Mouse (Mus musculus) CD8-positive naive resting alpha-beta T cell, adult 57 days (primary cell): ENCODE data around the gene Gm14548. TPM values are rescaled to one million over a fixed set of nuclear protein-coding genes. Genes with fewer than 3 reads are reported as not detected.

Experiments used
- total RNA-seq: library from RNA; stranded (reverse); gene quantifications from one replicate; pipeline ENCODE4 v1.2.4, GENCODE M21; 2023

Gene Gm14548
- total RNA-seq = 0.24 TPM

DNA sequence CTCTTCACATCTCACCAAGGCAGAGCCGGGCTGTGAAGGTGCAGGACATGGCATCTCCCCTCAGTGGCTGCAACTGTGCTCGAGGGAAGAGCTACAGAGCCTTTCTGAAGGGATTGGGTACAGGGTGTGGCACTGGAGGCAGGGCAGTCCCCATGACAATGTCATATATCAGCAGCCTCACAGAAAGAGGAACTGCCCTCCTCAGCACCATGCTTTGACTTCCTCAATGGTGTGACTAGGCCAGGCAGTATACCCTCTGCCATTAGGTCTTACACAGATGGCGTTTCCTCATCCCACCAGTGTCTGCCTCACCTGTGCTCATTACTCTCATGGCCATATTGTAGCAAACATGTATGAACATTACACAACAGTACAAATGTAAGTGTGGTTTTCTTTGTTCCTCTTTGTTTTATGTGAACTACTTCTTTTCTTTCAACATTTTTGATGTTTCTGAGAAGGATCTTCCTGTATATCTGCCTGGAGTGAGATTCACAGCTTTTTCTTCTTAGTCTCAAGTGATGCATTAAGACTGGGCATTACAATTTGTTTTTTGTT lies at the start of gene Gm14548:
TSS of gene Gm14548 (minus strand) at position 85 of the 555 bp plus-strand sequence.

DNA sequence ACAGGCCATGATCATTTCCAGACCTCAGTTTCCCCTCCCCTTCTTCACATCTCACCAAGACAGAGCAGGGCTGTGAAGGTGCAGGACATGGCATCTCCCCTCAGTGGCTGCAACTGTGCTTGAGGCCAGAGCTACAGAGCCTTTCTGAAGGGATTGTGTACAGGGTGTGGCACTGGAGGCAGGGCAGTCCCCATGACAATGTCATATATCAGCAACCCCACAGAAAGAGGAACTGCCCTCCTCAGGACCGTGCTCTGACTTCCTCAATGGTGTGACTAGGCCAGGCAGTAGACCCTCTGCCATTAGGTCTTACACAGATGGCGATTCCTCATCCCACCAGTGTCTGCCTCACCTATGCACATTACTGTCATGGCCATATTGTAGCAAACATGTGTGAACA lies 17.5 kb upstream of the Gm14548 start, which contains the start of gene Lilra6:
TSS of gene Lilra6 (minus strand) at position 117 of the 400 bp plus-strand sequence.

GRCm38 (mm10) chr7:3844951-3845350 lies 53.0 kb downstream of the Gm14548 start, which contains the start of gene Pira2:
Pira2 (minus strand) TSS chr7:3845051.

Other genes starting within 250 kb of the Gm14548 start
- gene Leng1, start 232.3 kb downstream of the Gm14548 start, total RNA-seq = 11.7 TPM
- 10.1 TPM for gene Tmc4, start 220.6 kb downstream of the Gm14548 start, total RNA-seq
- 19.7 TPM for gene Tsen34, start 205.3 kb downstream of the Gm14548 start, total RNA-seq
- 59.5 TPM for gene Mboat7, start 204.6 kb downstream of the Gm14548 start, total RNA-seq
- gene Rps9, start 194.1 kb downstream of the Gm14548 start, total RNA-seq = 2,799 TPM
- gene Pirb, start 177.7 kb downstream of the Gm14548 start, total RNA-seq = 3.2 TPM
- 0.86 TPM for gene Gm15448, start 72.4 kb downstream of the Gm14548 start, total RNA-seq
- gene Pira2, start 53.1 kb downstream of the Gm14548 start, total RNA-seq = 1.1 TPM
- 0.43 TPM for gene Lilra6, start 17.4 kb upstream of the Gm14548 start, total RNA-seq
- gene Lair1, start 165.1 kb upstream of the Gm14548 start, total RNA-seq = 10.1 TPM
- 0.34 TPM for gene Ttyh1, start 221.3 kb upstream of the Gm14548 start, total RNA-seq
- gene Leng8, start 238.9 kb upstream of the Gm14548 start, total RNA-seq = 392 TPM